Mouse (Mus musculus) ovary, adult 18-20 months (tissue): ENCODE results near the gene a.
"Not testable (repeated sequence)": the region's sequence is repeated elsewhere in the genome, so short reads cannot be mapped to it uniquely, and the experiment has no call there.

Experiments used
- DNase-seq: peaks from one replicate; pipeline ENCODE4 v3.0.0; 2022; ENCODE audit warnings: low spot score, mixed read lengths

The a gene

DNA sequence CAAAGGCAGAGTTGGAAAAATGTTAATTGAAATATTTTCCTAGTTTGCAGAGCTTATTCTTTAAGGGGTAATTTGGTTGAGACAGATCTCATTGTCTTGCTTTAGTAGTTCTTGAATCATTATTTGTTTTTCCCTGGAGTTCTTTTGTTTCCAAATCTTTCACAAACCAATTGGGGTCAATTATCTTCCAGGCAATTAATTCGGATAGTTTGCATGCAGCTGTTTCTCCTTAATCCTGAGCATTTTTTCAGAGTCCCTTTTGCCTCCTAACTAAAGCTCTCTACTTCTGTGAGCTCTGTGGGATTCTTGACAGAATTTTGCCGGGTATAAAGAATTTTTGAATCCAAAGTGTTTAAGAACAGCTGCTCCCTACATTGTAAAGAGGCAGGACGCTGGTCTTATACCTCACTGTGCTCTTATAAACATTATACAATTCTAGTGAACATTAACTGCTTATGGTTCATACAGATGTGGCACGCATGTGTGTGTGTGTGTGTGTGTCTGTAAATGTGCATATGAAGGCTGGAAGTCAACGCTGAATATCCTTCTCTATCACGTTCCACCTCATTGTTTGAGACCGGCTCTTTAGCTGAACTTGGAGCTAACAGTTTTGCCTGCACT is 134.3 kb downstream of the a start:
- DNase-seq = no peak

GRCm38 (mm10) chr2:154926843-154927242 is 135.6 kb downstream of the a start:
- no peak for DNase-seq

GRCm38 (mm10) chr2:154928298-154928697 is 137.1 kb downstream of the a start:
- no peak for DNase-seq

- DNase-seq = no peak
These were observed 142.7 kb downstream of the a start for GRCm38 (mm10) chr2:154933884-154934283.

DNA sequence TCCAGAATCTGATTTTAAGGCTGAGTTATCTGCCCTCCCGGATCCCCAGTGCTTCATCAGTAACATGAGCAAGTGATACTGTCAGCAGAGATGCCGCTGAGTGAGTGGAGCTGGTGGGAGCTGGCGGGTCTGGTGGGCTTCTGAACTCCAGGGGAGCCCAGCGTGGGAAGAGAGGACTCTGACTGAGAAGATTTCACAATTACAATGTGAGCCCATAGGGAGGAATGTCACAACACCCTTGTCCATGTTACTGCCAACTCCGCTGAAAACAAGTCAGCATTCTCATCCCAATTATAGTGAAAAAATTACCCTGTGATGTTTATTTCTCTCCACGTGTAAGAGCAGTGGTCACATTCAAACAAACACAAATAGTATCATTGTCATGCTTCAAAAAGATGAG is 144.9 kb downstream of the a start:
- no peak for DNase-seq

DNA sequence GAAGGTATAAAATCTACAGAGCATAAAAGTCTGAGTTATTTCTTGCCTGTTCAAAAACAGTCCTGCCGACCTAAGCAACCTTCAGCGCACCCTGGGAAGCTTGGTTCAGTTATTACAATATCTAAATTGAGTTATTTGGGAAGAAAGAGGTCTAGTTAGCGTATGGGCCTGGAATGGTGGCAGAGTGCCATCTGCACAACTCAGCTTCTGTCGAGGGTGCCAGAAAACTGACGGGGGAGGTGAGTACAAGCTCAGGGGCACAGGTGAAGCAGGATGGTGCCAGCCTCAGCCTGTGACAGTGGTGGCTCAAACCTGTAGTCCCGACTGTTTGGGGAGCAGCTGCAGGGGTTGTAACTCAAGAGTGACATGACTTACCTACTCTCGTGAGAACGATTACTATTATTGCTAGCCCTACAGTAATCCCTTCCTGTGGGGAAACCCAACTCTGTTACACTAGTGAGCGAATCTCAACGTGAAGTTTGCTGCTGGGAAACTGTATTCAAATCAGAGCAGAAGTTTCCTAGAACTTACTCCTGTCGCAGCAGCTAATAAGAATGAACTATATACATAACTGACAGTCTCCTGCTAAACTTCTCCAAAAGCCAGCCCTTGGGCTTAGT is 145.4 kb downstream of the a start:
- no peak for DNase-seq

DNA sequence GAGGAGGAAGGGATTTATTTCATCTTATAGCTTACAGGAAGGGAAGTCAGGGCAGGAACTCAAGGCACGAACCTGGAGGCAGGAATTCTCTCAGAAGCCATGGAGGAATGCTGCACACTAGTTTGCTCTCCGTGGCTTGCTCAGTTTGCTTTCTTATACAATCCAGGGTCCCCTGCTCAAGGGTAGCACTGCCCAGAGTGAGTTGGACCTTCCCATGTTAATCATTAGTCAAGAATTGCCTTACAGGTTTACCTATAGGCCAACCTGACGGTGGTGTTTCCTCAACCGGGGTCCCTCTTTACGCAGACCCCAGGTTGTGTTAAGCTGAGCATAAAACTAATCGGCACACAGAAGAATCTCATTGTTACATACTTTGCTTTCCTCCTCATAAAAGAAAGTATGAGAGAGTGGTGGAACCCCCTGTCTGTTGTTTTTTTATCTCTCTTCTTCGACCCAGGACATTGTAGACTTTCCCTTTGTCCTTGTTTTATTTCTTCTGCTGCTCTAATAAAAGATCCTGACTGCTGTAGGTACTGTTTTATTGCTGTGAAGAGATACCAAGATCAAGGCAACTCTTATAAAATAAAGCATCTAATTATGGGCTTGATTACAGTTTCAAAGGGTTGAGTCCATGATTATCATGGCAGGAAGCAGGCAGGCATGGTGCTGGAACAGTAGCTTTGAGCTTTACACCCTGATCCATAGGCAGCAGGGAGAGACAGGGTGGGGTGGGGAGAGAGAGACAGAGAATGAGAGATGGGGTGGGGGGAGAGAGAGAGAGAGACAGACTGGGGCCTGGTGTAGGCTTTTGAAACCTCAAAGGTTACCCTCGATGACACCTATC is 146.6 kb downstream of the a start:
- DNase-seq = no peak

GRCm38 (mm10) chr2:154941952-154942351 is 150.8 kb downstream of the a start:
- no peak for DNase-seq

DNA sequence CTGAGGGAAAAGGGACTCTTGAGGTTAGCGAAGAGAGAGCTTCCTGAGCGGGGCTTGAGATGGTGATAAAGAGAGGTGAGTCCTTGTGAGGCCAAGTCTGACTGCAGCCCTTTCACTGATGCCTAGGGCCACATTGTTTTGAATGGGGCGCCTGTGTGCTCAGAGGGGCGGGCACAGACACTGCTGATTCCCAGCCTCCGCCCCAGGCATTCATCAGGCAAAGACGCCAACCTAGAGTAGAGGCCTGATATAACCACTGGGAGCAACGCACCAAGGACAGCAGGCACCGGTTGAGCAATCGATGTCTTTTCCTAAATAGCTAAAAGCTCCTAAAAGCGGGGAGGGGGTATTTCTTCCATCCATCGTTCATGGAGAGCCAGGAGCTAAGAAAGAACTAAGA is 151.3 kb downstream of the a start:
- no peak for DNase-seq

- DNase-seq = peak; percentile 58
These were observed 151.9 kb downstream of the a start for GRCm38 (mm10) chr2:154943101-154943500.

DNA sequence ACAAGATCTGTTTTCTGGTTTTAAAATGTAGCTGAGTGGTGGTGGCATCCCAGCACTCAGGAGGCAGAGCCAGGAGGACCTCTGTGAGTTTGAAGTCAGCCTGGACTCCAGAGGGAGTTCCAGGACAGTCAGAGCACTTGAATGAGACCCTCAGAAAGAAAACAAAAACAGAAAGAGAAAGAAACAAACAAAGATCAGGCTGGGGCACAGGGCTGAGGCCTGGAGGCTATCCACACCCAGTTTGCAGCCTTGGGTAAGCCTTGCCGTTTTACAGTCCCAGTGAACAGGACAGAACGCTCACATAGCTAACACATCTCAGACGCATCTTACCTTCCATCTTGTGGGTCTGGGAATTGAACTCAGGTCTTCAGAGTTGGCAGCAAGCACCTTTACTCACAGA is 155.7 kb downstream of the a start:
- no peak for DNase-seq

- DNase-seq = no peak
These were observed 158.2 kb downstream of the a start for GRCm38 (mm10) chr2:154949352-154949751.

DNA sequence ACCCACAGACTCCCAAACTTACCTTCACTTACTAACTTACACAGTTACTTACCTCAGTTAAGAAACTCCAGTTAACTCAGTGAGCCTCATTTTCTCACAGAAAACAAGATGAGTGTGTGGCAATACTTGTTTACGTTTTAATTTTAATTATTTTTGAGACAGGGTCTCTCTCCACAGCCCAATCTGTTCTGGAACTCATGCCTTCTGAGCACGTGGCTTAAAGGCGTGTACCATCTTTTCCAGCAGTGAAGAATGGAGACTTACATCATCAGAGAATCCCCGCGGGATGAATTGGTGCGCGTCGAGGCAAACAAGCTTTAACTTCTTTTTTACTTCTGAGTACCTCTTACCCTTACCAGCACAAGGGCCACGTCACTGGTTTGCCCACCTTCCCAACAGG is 158.7 kb downstream of the a start:
- DNase-seq = no peak

- DNase-seq = no peak
These were observed 159.4 kb downstream of the a start for GRCm38 (mm10) chr2:154950601-154951000.

- no peak for DNase-seq
These were observed 168.3 kb downstream of the a start for GRCm38 (mm10) chr2:154959486-154959885.

DNA sequence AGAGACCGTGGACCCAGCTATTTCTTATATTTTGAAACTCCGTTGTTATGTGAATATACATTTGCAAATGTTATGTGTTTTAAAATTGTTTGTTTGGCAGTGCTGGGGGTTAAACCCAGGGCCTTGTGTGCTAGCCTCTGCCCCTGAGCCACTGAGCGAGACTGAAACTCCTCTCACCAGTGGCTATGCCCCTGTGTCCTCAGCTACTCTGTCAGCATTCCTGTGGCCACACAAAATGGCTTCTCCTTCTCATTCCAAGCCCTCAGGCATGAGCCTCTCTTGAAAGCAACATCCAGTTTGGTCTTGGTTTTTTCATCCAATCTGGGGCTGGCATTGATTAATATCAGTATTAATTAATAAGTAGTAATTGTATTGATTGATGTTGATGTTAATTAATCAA is 168.7 kb downstream of the a start:
- no peak for DNase-seq

DNA sequence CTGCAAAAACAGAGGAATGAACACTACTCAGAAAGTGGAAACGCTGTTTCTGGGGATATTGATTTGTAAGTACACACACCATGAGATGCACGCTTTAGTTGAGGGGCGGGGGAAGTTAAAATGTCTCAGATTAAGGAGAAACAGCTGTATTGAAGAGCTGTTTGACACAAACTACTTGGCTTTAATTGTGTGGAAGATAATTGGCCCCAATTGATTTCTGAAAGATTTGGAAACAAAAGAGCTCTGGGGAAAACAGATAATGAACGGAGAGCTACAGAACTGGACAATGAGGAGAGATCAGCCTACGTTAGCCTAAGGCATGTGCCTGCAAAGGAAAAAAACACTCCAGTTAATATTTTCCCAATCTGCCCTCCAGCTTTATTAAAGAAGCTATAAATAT is 172.0 kb downstream of the a start:
- no peak for DNase-seq

DNA sequence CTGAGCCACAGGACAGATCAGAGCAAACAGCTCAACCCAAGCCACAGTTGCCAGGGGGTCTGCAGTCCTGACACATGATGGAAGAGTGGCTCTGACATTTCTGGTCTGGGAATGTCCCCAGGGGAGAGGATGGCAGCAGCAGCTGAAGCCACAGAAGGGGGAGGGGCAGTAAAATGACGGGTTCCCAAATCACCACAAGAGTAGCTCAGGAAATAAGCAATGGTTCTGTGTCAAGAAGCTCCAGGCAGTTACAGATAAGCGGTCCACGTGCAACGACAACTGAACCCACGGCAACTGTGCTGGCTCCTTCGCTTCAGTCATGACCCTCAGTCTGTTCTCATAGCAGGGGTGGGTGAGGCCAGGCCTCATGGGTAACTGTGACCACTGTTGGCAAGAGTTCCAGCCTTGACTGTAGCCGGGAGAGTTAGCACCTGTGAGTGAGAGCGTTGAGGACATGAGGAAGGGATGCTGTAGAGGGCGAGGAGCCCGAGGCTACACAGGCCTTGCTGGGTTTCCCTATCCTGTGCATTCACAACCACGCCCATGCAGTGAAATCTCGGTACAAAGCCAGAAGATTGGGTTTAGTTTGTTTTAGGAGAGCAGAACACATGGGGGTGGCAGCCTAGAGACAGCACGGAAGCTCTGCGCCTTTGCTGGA is 178.7 kb downstream of the a start:
- not testable (repeated sequence) for DNase-seq

- DNase-seq = no peak
These were observed 180.9 kb downstream of the a start for GRCm38 (mm10) chr2:154971919-154972692.

DNA sequence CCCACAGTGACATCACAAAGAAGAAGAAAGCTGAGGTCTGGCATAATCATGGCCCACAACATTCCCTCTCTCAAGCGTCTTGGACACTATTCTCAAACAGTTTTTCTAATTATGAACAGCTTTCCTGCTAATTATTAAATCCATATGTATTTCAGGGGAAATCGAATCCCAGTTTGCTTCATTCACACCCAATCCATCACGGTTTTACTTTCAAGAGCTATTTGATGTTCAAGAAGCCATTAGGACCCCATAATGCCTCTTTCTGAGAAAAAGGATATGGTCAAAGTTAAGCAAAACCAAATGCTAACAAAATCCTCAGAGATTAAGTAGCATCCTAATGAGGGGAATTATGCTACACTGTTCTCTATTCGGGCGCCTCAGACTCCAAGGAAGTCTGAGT is 181.8 kb downstream of the a start:
- no peak for DNase-seq

DNA sequence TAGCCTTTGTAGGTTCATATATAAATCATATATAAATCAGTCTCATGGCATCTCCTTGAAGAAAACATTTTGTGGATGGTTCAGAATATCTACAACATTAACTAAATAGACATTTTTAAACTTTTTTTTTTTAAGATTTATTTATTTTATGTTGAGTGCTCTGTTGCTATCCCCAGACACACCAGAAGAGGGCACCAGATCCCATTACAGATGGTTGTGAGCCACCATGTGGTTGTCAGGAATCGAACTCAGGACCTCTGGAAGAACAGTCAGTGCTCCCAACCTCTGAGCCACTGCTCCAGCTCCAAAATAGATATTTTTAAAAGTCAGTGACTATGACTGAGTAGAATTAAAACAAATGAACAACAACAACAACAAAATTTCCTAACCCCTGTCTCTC is 195.4 kb downstream of the a start:
- DNase-seq = no peak

- no peak for DNase-seq
These were observed 200.2 kb downstream of the a start for GRCm38 (mm10) chr2:154991411-154991810.
